Mouse (Mus musculus): ENCODE data around the gene Aqp9. TPM values are rescaled to one million over a fixed set of nuclear protein-coding genes. Genes with fewer than 3 reads are reported as not detected.

Gene Aqp9
- polyA plus RNA-seq, 1 experiment from 2014 or later, result 0.31 TPM

GRCm38 (mm10) chr9:71202265-71202664 is 33.8 kb upstream of the Aqp9 start:
- DNase-seq (ENCODE audit: low spot score) (no peak), ATAC-seq (ENCODE audit: low FRiP score) (no peak)
- no peak overlapping the region for H3K4me3 ChIP-seq (replicated peaks; ENCODE audit: low read length)
- H3K4me1 ChIP-seq (replicated peaks; ENCODE audit: control insufficient read depth, insufficient read depth, low read length), result no peaks in the 10 kb centered on the region
- H3K27ac ChIP-seq, result no peak overlapping the region
- WGBS, result 85% methylated on average over 4 of the region's 4 CpGs
- H3K4me2 ChIP-seq (replicated peaks), result no peak overlapping the region
- no peaks in the 10 kb centered on the region for H3K9me3 ChIP-seq (ENCODE audit: control insufficient read depth, low read length)
- H3K9ac ChIP-seq, result no peak overlapping the region
- no peaks in the 10 kb centered on the region for H3K27me3 ChIP-seq (ENCODE audit: control insufficient read depth, insufficient read depth, low read length)
- H3K36me3 ChIP-seq (replicated peaks; ENCODE audit: control insufficient read depth, insufficient read depth), result no peaks in the 10 kb centered on the region

- no peak overlapping the region for H3K4me2 ChIP-seq (replicated peaks)
- DNase-seq (ENCODE audit: low spot score), result no peak
- H3K4me1 ChIP-seq (replicated peaks; ENCODE audit: control insufficient read depth, insufficient read depth, low read length), result no peaks in the 10 kb centered on the region
- no peaks in the 10 kb centered on the region for H3K27me3 ChIP-seq (ENCODE audit: control insufficient read depth, insufficient read depth, low read length)
- H3K9me3 ChIP-seq (ENCODE audit: control insufficient read depth, low read length), result no peaks in the 10 kb centered on the region
- H3K36me3 ChIP-seq (replicated peaks; ENCODE audit: control insufficient read depth, insufficient read depth), result no peaks in the 10 kb centered on the region
- no peak overlapping the region for H3K27ac ChIP-seq
- ATAC-seq (ENCODE audit: low FRiP score), result no peak
- no peak overlapping the region for H3K9ac ChIP-seq
- no peak overlapping the region for H3K4me3 ChIP-seq (replicated peaks; ENCODE audit: low read length)
- WGBS, result 90% methylated on average over 5 of the region's 5 CpGs
Observed at GRCm38 (mm10) chr9:71198826-71199225, 30.3 kb upstream of the Aqp9 start.

- Histone ChIP-seq H3K27ac (no peak overlapping the region), H3K4me2 (replicated peaks) (peak overlapping the region; percentile 53), H3K9ac (no peak overlapping the region; the same call in 1 of the 2 replicates), H3K4me1 (replicated peaks; ENCODE audit: control insufficient read depth, insufficient read depth, low read length) (no peaks in the 10 kb centered on the region), H3K27me3 (ENCODE audit: control insufficient read depth, insufficient read depth, low read length) (no peaks in the 10 kb centered on the region), H3K4me3 (replicated peaks; ENCODE audit: low read length) (peak overlapping the region; percentile 14; the same call in 1 of the 2 replicates), H3K36me3 (replicated peaks; ENCODE audit: control insufficient read depth, insufficient read depth) (no peaks in the 10 kb centered on the region), H3K9me3 (ENCODE audit: control insufficient read depth, low read length) (no peaks in the 10 kb centered on the region)
- DNase-seq (ENCODE audit: low spot score) (peak; percentile 86), ATAC-seq (ENCODE audit: low FRiP score) (no peak; the same call in 1 of the 2 replicates)
- 15% methylated on average over 12 of the region's 12 CpGs for WGBS
Observed at GRCm38 (mm10) chr9:71188647-71189415, 20.3 kb upstream of the Aqp9 start.

GRCm38 (mm10) chr9:71187396-71187795 is 18.9 kb upstream of the Aqp9 start:
- Histone ChIP-seq H3K9me3 (ENCODE audit: control insufficient read depth, low read length) (no peaks in the 10 kb centered on the region), H3K4me3 (replicated peaks; ENCODE audit: low read length) (no peak overlapping the region), H3K4me1 (replicated peaks; ENCODE audit: control insufficient read depth, insufficient read depth, low read length) (no peaks in the 10 kb centered on the region), H3K36me3 (replicated peaks; ENCODE audit: control insufficient read depth, insufficient read depth) (no peaks in the 10 kb centered on the region), H3K27ac (no peak overlapping the region), H3K27me3 (ENCODE audit: control insufficient read depth, insufficient read depth, low read length) (no peaks in the 10 kb centered on the region), H3K9ac (no peak overlapping the region), H3K4me2 (replicated peaks) (no peak overlapping the region)
- DNase-seq (ENCODE audit: low spot score), result no peak
- 92% methylated on average over 7 of the region's 7 CpGs for WGBS
- no peak for ATAC-seq (ENCODE audit: low FRiP score)

GRCm38 (mm10) chr9:71185823-71186222 is 17.3 kb upstream of the Aqp9 start:
- H3K27me3 ChIP-seq (ENCODE audit: control insufficient read depth, insufficient read depth, low read length), result no peaks in the 10 kb centered on the region
- H3K4me1 ChIP-seq (replicated peaks; ENCODE audit: control insufficient read depth, insufficient read depth, low read length), result no peaks in the 10 kb centered on the region
- no peak overlapping the region for H3K4me3 ChIP-seq (replicated peaks; ENCODE audit: low read length)
- H3K36me3 ChIP-seq (replicated peaks; ENCODE audit: control insufficient read depth, insufficient read depth), result no peaks in the 10 kb centered on the region
- DNase-seq (ENCODE audit: low spot score) (no peak), ATAC-seq (ENCODE audit: low FRiP score) (no peak)
- H3K9ac ChIP-seq, result no peak overlapping the region
- H3K9me3 ChIP-seq (ENCODE audit: control insufficient read depth, low read length), result no peaks in the 10 kb centered on the region
- H3K27ac ChIP-seq, result no peak overlapping the region
- 96% methylated on average over 2 of the region's 2 CpGs for WGBS
- H3K4me2 ChIP-seq (replicated peaks), result no peak overlapping the region

GRCm38 (mm10) chr9:71185285-71185684 is 16.8 kb upstream of the Aqp9 start:
- no peak overlapping the region for H3K27ac ChIP-seq
- no peaks in the 10 kb centered on the region for H3K27me3 ChIP-seq (ENCODE audit: control insufficient read depth, insufficient read depth, low read length)
- ATAC-seq (ENCODE audit: low FRiP score), result no peak

GRCm38 (mm10) chr9:71179964-71180700 is 11.7 kb upstream of the Aqp9 start:
- WGBS, result 80% methylated on average over 8 of the region's 8 CpGs
- Histone ChIP-seq H3K9ac (no peak overlapping the region), H3K27ac (no peak overlapping the region), H3K27me3 (ENCODE audit: control insufficient read depth, insufficient read depth, low read length) (no peaks in the 10 kb centered on the region), H3K4me1 (replicated peaks; ENCODE audit: control insufficient read depth, insufficient read depth, low read length) (no peaks in the 10 kb centered on the region), H3K9me3 (ENCODE audit: control insufficient read depth, low read length) (no peaks in the 10 kb centered on the region), H3K4me2 (replicated peaks) (no peak overlapping the region), H3K4me3 (replicated peaks; ENCODE audit: low read length) (no peak overlapping the region), H3K36me3 (replicated peaks; ENCODE audit: control insufficient read depth, insufficient read depth) (no peaks in the 10 kb centered on the region)
- no peak for ATAC-seq (ENCODE audit: low FRiP score)
- DNase-seq (ENCODE audit: low spot score), result no peak

More at GRCm38 (mm10) chr9:71185285-71185684, 16.8 kb upstream of the Aqp9 start:
- Histone ChIP-seq H3K4me1 (replicated peaks; ENCODE audit: control insufficient read depth, insufficient read depth, low read length) (no peaks in the 10 kb centered on the region), H3K36me3 (replicated peaks; ENCODE audit: control insufficient read depth, insufficient read depth) (no peaks in the 10 kb centered on the region), H3K4me3 (replicated peaks; ENCODE audit: low read length) (no peak overlapping the region), H3K9me3 (ENCODE audit: control insufficient read depth, low read length) (no peaks in the 10 kb centered on the region), H3K4me2 (replicated peaks) (no peak overlapping the region), H3K9ac (no peak overlapping the region)
- no peak for DNase-seq (ENCODE audit: low spot score)

- Histone ChIP-seq H3K9ac (no peak overlapping the region), H3K27ac (no peak overlapping the region), H3K36me3 (replicated peaks; ENCODE audit: control insufficient read depth, insufficient read depth) (no peaks in the 10 kb centered on the region), H3K4me1 (replicated peaks; ENCODE audit: control insufficient read depth, insufficient read depth, low read length) (no peaks in the 10 kb centered on the region), H3K27me3 (ENCODE audit: control insufficient read depth, insufficient read depth, low read length) (no peaks in the 10 kb centered on the region), H3K9me3 (ENCODE audit: control insufficient read depth, low read length) (no peaks in the 10 kb centered on the region), H3K4me2 (replicated peaks) (no peak overlapping the region), H3K4me3 (replicated peaks; ENCODE audit: low read length) (no peak overlapping the region)
- WGBS, result 87% methylated on average over 6 of the region's 6 CpGs
- no peak for ATAC-seq (ENCODE audit: low FRiP score)
- DNase-seq (ENCODE audit: low spot score), result no peak
Observed at GRCm38 (mm10) chr9:71179276-71179896, 10.9 kb upstream of the Aqp9 start.

GRCm38 (mm10) chr9:71175686-71176085 is 7.2 kb upstream of the Aqp9 start:
- Histone ChIP-seq H3K27me3 (ENCODE audit: control insufficient read depth, insufficient read depth, low read length) (no peaks in the 10 kb centered on the region), H3K4me3 (replicated peaks; ENCODE audit: low read length) (no peak overlapping the region), H3K4me2 (replicated peaks) (no peak overlapping the region), H3K27ac (no peak overlapping the region), H3K36me3 (replicated peaks; ENCODE audit: control insufficient read depth, insufficient read depth) (no peaks in the 10 kb centered on the region), H3K9ac (no peak overlapping the region), H3K4me1 (replicated peaks; ENCODE audit: control insufficient read depth, insufficient read depth, low read length) (no peaks in the 10 kb centered on the region), H3K9me3 (ENCODE audit: control insufficient read depth, low read length) (no peaks in the 10 kb centered on the region)
- no peak for DNase-seq (ENCODE audit: low spot score)
- WGBS, result 89% methylated on average over 1 of the region's 1 CpGs
- ATAC-seq (ENCODE audit: low FRiP score), result no peak

All from hindbrain, embryonic 14.5 days (tissue).